8 mouse cellular contexts compared by ENCODE assay signal in the genomic region with DNA sequence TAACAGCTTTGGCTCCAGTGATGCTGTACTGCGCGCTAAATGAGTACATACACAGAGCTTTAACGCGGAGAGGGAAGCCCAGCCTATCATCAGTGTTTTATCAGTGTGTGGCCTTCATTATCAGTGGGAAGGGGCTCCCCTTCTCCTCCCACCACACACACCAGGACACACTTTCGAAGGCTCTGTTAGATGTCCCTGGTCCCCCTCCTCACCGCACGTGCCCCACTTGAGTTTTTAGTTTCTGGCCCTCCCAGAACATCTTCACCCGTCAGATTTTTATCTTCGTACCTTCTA. TPM values are rescaled to one million over a fixed set of nuclear protein-coding genes. Genes with fewer than 3 reads are reported as not detected.
DNase-seq lines count a peak whose midpoint lies in the region; ATAC-seq lines count a peak whose summit lies in the region.
"Had no signal": no experiment of that assay in that cellular context is flagged by ENCODE, and none has a peak within 500 bp of the region (broad histone marks: within the 10 kb centered on the region; RNA-seq: fewer than 3 reads in every experiment).

No protein-coding gene starts in this region.

- no peaks in the 10 kb centered on the region for H3K9me3 ChIP-seq in lung, embryonic 16.5 days (ENCODE audit: control insufficient read depth, low read length)
- no peaks in the 10 kb centered on the region for H3K9me3 ChIP-seq in embryonic facial prominence, embryonic 15.5 days (replicated peaks)
- no peaks in the 10 kb centered on the region for H3K9me3 ChIP-seq in intestine, embryonic 15.5 days
- H3K9me3 ChIP-seq in neural tube, embryonic 14.5 days (ENCODE audit: control insufficient read depth, low read length), result no peaks in the 10 kb centered on the region

- peaks cover 2% of the 10 kb centered on the region; the same call in 1 of the 2 replicates for H3K36me3 ChIP-seq in lung, embryonic 16.5 days (ENCODE audit: control insufficient read depth, insufficient read depth, low read length)
- peaks cover 11% of the 10 kb centered on the region for H3K36me3 ChIP-seq in embryonic facial prominence, embryonic 15.5 days
- H3K36me3 ChIP-seq in intestine, embryonic 15.5 days, result no peaks in the 10 kb centered on the region
- H3K36me3 ChIP-seq in neural tube, embryonic 14.5 days (ENCODE audit: control insufficient read depth, insufficient read depth, low read length), result no peaks in the 10 kb centered on the region

- no peaks in the 10 kb centered on the region for H3K27me3 ChIP-seq in lung, embryonic 16.5 days (ENCODE audit: control insufficient read depth, insufficient read depth, low read depth, low read length)
- H3K27me3 ChIP-seq in embryonic facial prominence, embryonic 15.5 days, result no peaks in the 10 kb centered on the region
- H3K27me3 ChIP-seq in intestine, embryonic 15.5 days (replicated peaks), result no peaks in the 10 kb centered on the region
- no peaks in the 10 kb centered on the region for H3K27me3 ChIP-seq in neural tube, embryonic 14.5 days (ENCODE audit: control insufficient read depth, insufficient read depth, low read length)

- under 1% methylated on average over 9 of the region's 9 CpGs for WGBS in lung, embryonic 16.5 days
- WGBS in embryonic facial prominence, embryonic 15.5 days, result 6% methylated on average over 9 of the region's 9 CpGs
- 3% methylated on average over 9 of the region's 9 CpGs for WGBS in intestine, embryonic 15.5 days
- WGBS in neural tube, embryonic 14.5 days, result 9% methylated on average over 9 of the region's 9 CpGs

- H3K4me1 ChIP-seq in lung, embryonic 16.5 days (replicated peaks; ENCODE audit: control insufficient read depth, insufficient read depth, low read length), result peaks cover 47% of the 10 kb centered on the region
- H3K4me1 ChIP-seq in embryonic facial prominence, embryonic 15.5 days, result peaks cover 61% of the 10 kb centered on the region
- peaks cover 49% of the 10 kb centered on the region for H3K4me1 ChIP-seq in intestine, embryonic 15.5 days (replicated peaks)
- H3K4me1 ChIP-seq in neural tube, embryonic 14.5 days (ENCODE audit: control insufficient read depth, insufficient read depth, low read length), result peaks cover 10% of the 10 kb centered on the region

- no peak for DNase-seq in lung, postnatal 36 days
- DNase-seq in adrenal gland, adult 2 months, result no peak
- no peak for DNase-seq in spleen, postnatal 36 days (ENCODE audit: low spot score in 2 of 2)

- H3K27ac ChIP-seq in lung, embryonic 16.5 days (ENCODE audit: low read length), result peak overlapping the region; percentile 75
- H3K27ac ChIP-seq in embryonic facial prominence, embryonic 15.5 days (replicated peaks), result peak overlapping the region; percentile 91
- H3K27ac ChIP-seq in intestine, embryonic 15.5 days, result peak overlapping the region; percentile 92
- no peak overlapping the region for H3K27ac ChIP-seq in neural tube, embryonic 14.5 days (ENCODE audit: low read depth, low read length)

- H3K9ac ChIP-seq in lung, embryonic 16.5 days (ENCODE audit: low read length), result peak overlapping the region; percentile 81
- peak overlapping the region; percentile 47 for H3K9ac ChIP-seq in embryonic facial prominence, embryonic 15.5 days
- H3K9ac ChIP-seq in intestine, embryonic 15.5 days, result peak overlapping the region; percentile 68
- peak overlapping the region; percentile 58 for H3K9ac ChIP-seq in neural tube, embryonic 14.5 days (replicated peaks; ENCODE audit: low read depth, low read length)

- H3K4me2 ChIP-seq in lung, embryonic 16.5 days (ENCODE audit: low read depth, low read length), result peak overlapping the region; percentile 78
- peak overlapping the region; percentile 78 for H3K4me2 ChIP-seq in embryonic facial prominence, embryonic 15.5 days (replicated peaks)
- peak overlapping the region; percentile 73 for H3K4me2 ChIP-seq in intestine, embryonic 15.5 days (replicated peaks)
- H3K4me2 ChIP-seq in neural tube, embryonic 14.5 days (ENCODE audit: low read depth, low read length), result peak overlapping the region; percentile 75

- no peak for ATAC-seq in lung, embryonic 16.5 days (ENCODE audit: low read depth)
- ATAC-seq in embryonic facial prominence, embryonic 15.5 days (ENCODE audit: insufficient number of reproducible peaks, low FRiP score, low TSS enrichment, low read depth), result no peak
- ATAC-seq in intestine, embryonic 15.5 days, result no peak; the same call in 1 of the 2 replicates
- no peak; the same call in 1 of the 2 replicates for ATAC-seq in neural tube, embryonic 14.5 days (ENCODE audit: low read depth)

- peak overlapping the region; percentile 58 for H3K4me3 ChIP-seq in lung, embryonic 16.5 days (ENCODE audit: low read length)
- peak overlapping the region; percentile 68 for H3K4me3 ChIP-seq in embryonic facial prominence, embryonic 15.5 days (replicated peaks)
- H3K4me3 ChIP-seq in intestine, embryonic 15.5 days (replicated peaks), result peak overlapping the region; percentile 65
- peak overlapping the region; percentile 51 for H3K4me3 ChIP-seq in neural tube, embryonic 14.5 days (ENCODE audit: low read depth, low read length)

RNA-seq across cellular contexts. Expression of a gene that starts 0.7 kb away (rescaled TPM):
- 11.9 and 15.1 TPM in 2 replicates for polyA plus RNA-seq in lung, embryonic 16.5 days (2015; fragmentation: Nextera tagmentation; extraction: Ambion mirVana)
- 32.8 and 34.1 TPM in 2 replicates for polyA plus RNA-seq in embryonic facial prominence, embryonic 15.5 days (2015; fragmentation: Nextera tagmentation; extraction: Ambion mirVana)
- polyA plus RNA-seq in intestine, embryonic 15.5 days (2015; fragmentation: Nextera tagmentation; extraction: Ambion mirVana), result 18.9 and 19.5 TPM in 2 replicates
- polyA plus RNA-seq in neural tube, embryonic 14.5 days (2014; fragmentation: Nextera tagmentation; extraction: Ambion mirVana), result 24.3 and 25.1 TPM in 2 replicates
- 10 to 100 TPM; 61.0 to 78.2 TPM for total RNA-seq in adrenal gland, adult 2 months (2021)
- 127 and 146 TPM in 2 replicates for polyA plus RNA-seq in adrenal gland, adult 2 months (2012; rRNA removed)

RNA-seq across cellular contexts. Expression of a gene that starts 0.8 kb away (rescaled TPM):
- polyA plus RNA-seq in lung, embryonic 16.5 days (2015; fragmentation: Nextera tagmentation; extraction: Ambion mirVana), result 58.2 and 60.5 TPM in 2 replicates
- polyA plus RNA-seq in embryonic facial prominence, embryonic 15.5 days (2015; fragmentation: Nextera tagmentation; extraction: Ambion mirVana), result 37.4 and 39.3 TPM in 2 replicates
- 51.7 and 53.1 TPM in 2 replicates for polyA plus RNA-seq in intestine, embryonic 15.5 days (2015; fragmentation: Nextera tagmentation; extraction: Ambion mirVana)
- polyA plus RNA-seq in neural tube, embryonic 14.5 days (2014; fragmentation: Nextera tagmentation; extraction: Ambion mirVana), result 10.6 and 15.5 TPM in 2 replicates
- total RNA-seq in adrenal gland, adult 2 months (2021), result 10 to 100 TPM; 28.7 to 29.6 TPM
- polyA plus RNA-seq in adrenal gland, adult 2 months (2012; rRNA removed), result 53.5 and 54.9 TPM in 2 replicates

RNA-seq across cellular contexts. Expression of a gene that starts 33.9 kb away (rescaled TPM):
- polyA plus RNA-seq in lung, embryonic 16.5 days (2015; fragmentation: Nextera tagmentation; extraction: Ambion mirVana), result not detected in 2 replicates
- 1.3 and 1.9 TPM in 2 replicates for polyA plus RNA-seq in embryonic facial prominence, embryonic 15.5 days (2015; fragmentation: Nextera tagmentation; extraction: Ambion mirVana)
- 0.06 TPM in 1 of 2 replicates, not detected in the other for polyA plus RNA-seq in intestine, embryonic 15.5 days (2015; fragmentation: Nextera tagmentation; extraction: Ambion mirVana)
- polyA plus RNA-seq in neural tube, embryonic 14.5 days (2014; fragmentation: Nextera tagmentation; extraction: Ambion mirVana), result 0.19 TPM in 1 of 2 replicates, not detected in the other
- total RNA-seq in adrenal gland, adult 2 months (2021), result not detected
- not detected in 2 replicates for polyA plus RNA-seq in adrenal gland, adult 2 months (2012; rRNA removed)
- total RNA-seq: common myeloid progenitor, adult 5-6 weeks had no signal

RNA-seq across cellular contexts. Expression of a gene that starts 50.2 kb away (rescaled TPM):
- not detected in 2 replicates for polyA plus RNA-seq in lung, embryonic 16.5 days (2015; fragmentation: Nextera tagmentation; extraction: Ambion mirVana)
- polyA plus RNA-seq in embryonic facial prominence, embryonic 15.5 days (2015; fragmentation: Nextera tagmentation; extraction: Ambion mirVana), result 2.6 and 4.6 TPM in 2 replicates
- polyA plus RNA-seq in intestine, embryonic 15.5 days (2015; fragmentation: Nextera tagmentation; extraction: Ambion mirVana), result not detected in 2 replicates
- 0.17 TPM in 1 of 2 replicates, not detected in the other for polyA plus RNA-seq in neural tube, embryonic 14.5 days (2014; fragmentation: Nextera tagmentation; extraction: Ambion mirVana)
- total RNA-seq in adrenal gland, adult 2 months (2021), result not detected
- 0.10 TPM in 1 of 2 replicates, not detected in the other for polyA plus RNA-seq in adrenal gland, adult 2 months (2012; rRNA removed)

RNA-seq across cellular contexts. Expression of a gene that starts 56.5 kb away (rescaled TPM):
- not detected in 2 replicates for polyA plus RNA-seq in lung, embryonic 16.5 days (2015; fragmentation: Nextera tagmentation; extraction: Ambion mirVana)
- polyA plus RNA-seq in embryonic facial prominence, embryonic 15.5 days (2015; fragmentation: Nextera tagmentation; extraction: Ambion mirVana), result not detected in 2 replicates
- 33.3 and 122 TPM in 2 replicates for polyA plus RNA-seq in intestine, embryonic 15.5 days (2015; fragmentation: Nextera tagmentation; extraction: Ambion mirVana)
- polyA plus RNA-seq in neural tube, embryonic 14.5 days (2014; fragmentation: Nextera tagmentation; extraction: Ambion mirVana), result not detected in 2 replicates
- not detected for total RNA-seq in adrenal gland, adult 2 months (2021)
- polyA plus RNA-seq in adrenal gland, adult 2 months (2012; rRNA removed), result 0.44 and 0.48 TPM in 2 replicates
- total RNA-seq: common myeloid progenitor, adult 5-6 weeks had no signal
